Comparison of ENCODE assay signal across 9 mouse cellular contexts in the genomic region with DNA sequence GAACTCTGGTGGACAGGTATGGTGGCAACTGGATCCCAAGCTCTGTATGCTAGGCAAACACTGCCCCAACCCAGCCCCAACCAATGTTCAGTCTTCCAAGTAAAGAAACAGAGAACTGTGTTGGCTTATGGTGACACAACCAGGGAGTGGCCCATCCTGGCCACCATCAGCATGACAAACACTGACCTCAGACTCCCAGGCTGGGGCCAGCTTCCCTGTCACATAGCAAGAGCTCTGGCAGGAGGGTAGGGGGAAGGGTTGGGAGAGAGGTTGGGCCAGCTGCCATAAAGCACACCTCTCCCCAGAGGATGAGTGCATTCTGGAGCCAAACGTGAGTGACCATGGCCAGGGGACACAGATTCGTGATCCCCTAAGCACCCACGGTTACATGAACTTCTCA. TPM values are rescaled to one million over a fixed set of nuclear protein-coding genes. Genes with fewer than 3 reads are reported as not detected.
DNase-seq lines count a peak whose midpoint lies in the region.
"Had no signal": no experiment of that assay in that cellular context is flagged by ENCODE, and none has a peak within 500 bp of the region (broad histone marks: within the 10 kb centered on the region; RNA-seq: fewer than 3 reads in every experiment).

No protein-coding gene starts in this region.

- intact Hi-C loops in heart, postnatal 36 days (cut with DNase I), result no loop called here
- intact Hi-C loops in left cerebral cortex, postnatal 14 days (cut with DNase I), result no loop called here

- DNase-seq in adrenal gland, adult (ENCODE audit: inconsistent age in 2 of 2, low spot score in 1 of 2), result peak; percentile 41 to 48
- DNase-seq in adrenal gland, adult 8-10 months, result no peak
- peak; percentile 77 for DNase-seq in 3134 (ENCODE audit: extremely low read depth, insufficient read length, low spot score)
- peak; percentile 36 to 43 for DNase-seq in heart, postnatal 36 days
- DNase-seq in lung, postnatal 10 days, result peak; percentile 73
- no peak for DNase-seq in layer of hippocampus, adult 11-12 months (ENCODE audit: low spot score)
- no peak for DNase-seq in spleen, postnatal 14 days (ENCODE audit: low spot score in 2 of 2)
- DNase-seq in left cerebral cortex, postnatal 14 days (ENCODE audit: low spot score in 2 of 2), result no peak
- DNase-seq: lung, embryonic 14.5 days had no signal

RNA-seq across cellular contexts. Expression of gene Plaur, which starts 2.4 kb away (rescaled TPM):
- total RNA-seq in adrenal gland, adult 8-10 months (2022), result 10 to 100 TPM in 3 of 4 experiments, 1 to 10 TPM in 1; 9.6 to 19.2 (median 10.2) TPM
- 1 to 10 TPM; 1.9 to 3.3 TPM for total RNA-seq in heart, postnatal 36 days (2021)
- total RNA-seq in left cerebral cortex, postnatal 14 days (2021), result 1 to 10 TPM in 1 of 2 experiments, under 1 TPM in 1; 0.30 to 1.3 TPM

RNA-seq across cellular contexts. Expression of gene Irgc1, which starts 7.7 kb away (rescaled TPM):
- total RNA-seq in adrenal gland, adult 8-10 months (2022), result not detected
- not detected for total RNA-seq in heart, postnatal 36 days (2021)
- total RNA-seq in left cerebral cortex, postnatal 14 days (2021), result under 1 TPM in 1 of 2 experiments, not detected in 1; 0.19 TPM

RNA-seq across cellular contexts. Expression of gene Cadm4, which starts 22.0 kb away (rescaled TPM):
- 1 to 10 TPM; 3.1 to 4.7 (median 4.1) TPM for total RNA-seq in adrenal gland, adult 8-10 months (2022)
- 10 to 100 TPM; 13.1 to 13.6 TPM for total RNA-seq in heart, postnatal 36 days (2021)
- total RNA-seq in left cerebral cortex, postnatal 14 days (2021), result 100 to 1,000 TPM; 282 to 289 TPM

RNA-seq across cellular contexts. Expression of gene Zfp428, which starts 47.0 kb away (rescaled TPM):
- total RNA-seq in adrenal gland, adult 8-10 months (2022), result 1 to 10 TPM; 4.9 to 7.3 (median 5.6) TPM
- 10 to 100 TPM; 11.5 to 13.8 TPM for total RNA-seq in heart, postnatal 36 days (2021)
- total RNA-seq in left cerebral cortex, postnatal 14 days (2021), result 10 to 100 TPM; 53.7 to 53.8 TPM

RNA-seq across cellular contexts. Expression of gene AC161166.1, which starts 52.4 kb away (rescaled TPM):
- total RNA-seq in adrenal gland, adult 8-10 months (2022), result not detected
- total RNA-seq in heart, postnatal 36 days (2021), result not detected
- not detected for total RNA-seq in left cerebral cortex, postnatal 14 days (2021)

Comparison
In these comparisons a context has a peak if more than half of its experiments do, and no peak if none do; other contexts are left out.
1. DNase-seq: peak in adrenal gland, adult (2 of 2), 3134 (single experiment), heart, postnatal 36 days (2 of 2) and lung, postnatal 10 days (single experiment); none in adrenal gland, adult 8-10 months (single experiment), layer of hippocampus, adult 11-12 months (single experiment), spleen, postnatal 14 days (0 of 2) and left cerebral cortex, postnatal 14 days (0 of 2).
2. RNA of gene Cadm4, which starts 22.0 kb away (total RNA-seq): 282 to 289 TPM in left cerebral cortex, postnatal 14 days; 13.1 to 13.6 TPM in heart, postnatal 36 days and 3.1 to 4.7 TPM in adrenal gland, adult 8-10 months; every median in the first group is over 10 times any median in the second.